Mouse (Mus musculus): ENCODE data around the gene Fes.
A peak's percentile ranks its signal among the peaks of the same experiment; 100 is the strongest.

Gene Fes

DNA sequence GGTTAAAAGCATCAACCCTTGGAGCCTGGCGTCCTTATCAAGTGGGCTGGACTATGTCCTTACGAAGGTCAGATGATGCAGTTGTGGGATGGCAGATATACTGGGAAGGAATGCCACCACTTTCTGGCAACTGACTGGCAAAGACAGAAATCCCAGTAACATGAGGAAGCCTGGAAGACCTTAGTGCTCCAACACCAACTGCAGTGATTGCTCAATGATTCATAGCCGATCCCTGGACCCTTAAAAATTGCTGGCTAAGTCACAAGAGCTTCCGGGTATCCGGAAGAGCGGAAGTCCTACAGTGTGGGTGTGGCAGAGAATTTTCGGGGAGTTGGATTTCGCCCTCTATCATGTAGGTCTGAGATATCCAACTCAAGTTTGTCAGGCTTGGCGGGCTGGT lies 41.6 kb downstream of the Fes start:
- no peak for DNase-seq (ENCODE audit: low spot score in 2 of 2)

DNA sequence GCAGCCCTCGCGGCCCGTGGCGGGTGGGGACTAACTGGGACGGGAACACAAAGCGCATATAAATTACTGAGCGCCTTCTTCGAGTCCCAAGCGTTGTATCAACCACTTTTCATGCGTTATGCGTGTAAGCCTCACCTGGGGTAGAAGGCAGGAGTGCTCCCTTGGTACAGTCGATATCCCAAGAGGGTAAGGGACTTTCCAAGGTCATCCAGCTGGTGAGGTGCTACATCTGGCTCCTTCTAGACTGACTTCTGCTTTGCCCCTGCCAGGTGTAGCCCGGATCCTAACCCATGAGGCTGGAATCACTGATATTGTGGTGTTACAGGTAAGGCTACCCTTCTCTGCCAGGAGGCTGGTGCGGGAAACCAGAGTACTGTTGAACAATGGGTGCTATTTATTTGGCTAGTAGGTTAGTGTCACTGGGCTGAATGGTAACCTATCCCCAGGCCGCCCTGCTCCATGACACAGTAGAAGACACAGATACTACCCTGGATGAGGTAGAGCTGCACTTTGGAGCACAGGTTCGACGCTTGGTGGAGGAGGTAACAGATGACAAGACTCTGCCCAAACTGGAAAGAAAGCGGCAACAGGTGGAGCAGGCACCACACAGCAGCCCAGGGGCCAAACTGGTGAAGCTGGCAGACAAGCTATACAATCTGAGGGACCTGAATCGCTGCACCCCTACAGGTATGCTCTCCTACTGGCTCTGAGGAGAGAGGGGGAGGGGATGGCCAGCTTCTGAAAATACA lies 44.3 kb downstream of the Fes start:
- DNase-seq (ENCODE audit: low spot score in 2 of 2) = no peak

- DNase-seq (ENCODE audit: low spot score in 2 of 2) = peak; percentile 96 to 98
Measured at GRCm38 (mm10) chr7:80342858-80343257, 44.9 kb downstream of the Fes start, which contains the start of gene Hddc3. TSS of gene Hddc3 (plus strand) at chr7:80343104.

- no peak for DNase-seq (ENCODE audit: low spot score in 2 of 2)
Measured at GRCm38 (mm10) chr7:80341793-80342192, 46.0 kb downstream of the Fes start.

GRCm38 (mm10) chr7:80340793-80341192 lies 47.0 kb downstream of the Fes start, which contains the start of gene Unc45a:
TSS of gene Unc45a (minus strand) at chr7:80341005.
- DNase-seq (ENCODE audit: low spot score in 2 of 2) = peak; percentile 43

- DNase-seq (ENCODE audit: low spot score in 2 of 2) = peak; percentile 93 to 96
Measured at GRCm38 (mm10) chr7:80339793-80340628, 47.7 kb downstream of the Fes start.

DNA sequence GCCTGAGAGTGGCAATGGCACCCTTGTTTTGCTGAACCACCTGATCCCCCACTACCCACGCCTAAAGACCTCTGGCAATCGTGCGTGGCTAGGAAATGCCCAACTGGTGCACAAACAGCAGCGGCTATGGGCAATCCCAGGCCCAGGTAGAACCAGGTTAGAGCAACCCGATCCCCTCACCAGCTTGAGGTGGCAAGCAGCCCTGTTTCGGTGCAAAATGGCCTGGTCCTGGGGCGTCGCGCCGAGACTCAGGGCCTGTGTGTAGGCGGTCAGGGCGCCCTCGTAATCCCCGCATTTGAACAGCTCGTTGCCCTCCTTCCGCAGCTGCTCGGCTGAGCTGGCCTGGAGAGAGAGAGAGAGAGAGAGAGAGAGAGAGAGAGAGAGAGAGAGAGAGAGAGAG lies 48.4 kb downstream of the Fes start:
- no peak for DNase-seq (ENCODE audit: low spot score in 2 of 2)

- no peak for DNase-seq (ENCODE audit: low spot score in 2 of 2)
Measured at GRCm38 (mm10) chr7:80336932-80337331, 50.8 kb downstream of the Fes start.

GRCm38 (mm10) chr7:80334848-80335247 lies 52.9 kb downstream of the Fes start:
- DNase-seq (ENCODE audit: low spot score in 2 of 2) = no peak

- no peak for DNase-seq (ENCODE audit: low spot score in 2 of 2)
Measured at GRCm38 (mm10) chr7:80331433-80331832, 56.3 kb downstream of the Fes start.

DNA sequence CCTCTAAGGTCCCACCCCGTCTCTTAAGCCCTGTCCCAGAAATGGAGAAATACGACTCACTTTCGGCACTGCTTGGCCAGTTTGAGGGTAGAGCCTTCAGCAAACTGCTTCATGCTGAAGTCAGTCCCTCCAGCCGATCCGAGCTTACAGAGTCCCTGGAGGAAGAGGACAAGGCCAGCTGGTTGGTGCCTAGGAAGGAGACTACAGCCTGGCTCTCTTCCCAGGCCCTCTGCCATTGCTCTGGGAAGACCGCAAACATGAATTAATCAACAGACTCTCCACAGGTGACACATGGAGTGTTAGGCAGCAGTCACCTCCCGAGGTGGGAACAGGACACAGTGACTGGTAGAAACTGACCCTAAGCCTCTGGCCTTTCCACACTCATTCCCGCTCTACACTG lies 57.5 kb downstream of the Fes start:
- DNase-seq (ENCODE audit: low spot score in 2 of 2) = no peak

Measured in frontal cortex, postnatal 25 days (tissue).